Mouse (Mus musculus) kidney, postnatal 10 days (tissue): Measurements from ENCODE around the gene Khdrbs2.

Experiments used
- DNase-seq: peaks from one replicate; pipeline ENCODE4 v3.0.0; 2021; ENCODE audit warnings: mixed read lengths

The Khdrbs2 gene

DNA sequence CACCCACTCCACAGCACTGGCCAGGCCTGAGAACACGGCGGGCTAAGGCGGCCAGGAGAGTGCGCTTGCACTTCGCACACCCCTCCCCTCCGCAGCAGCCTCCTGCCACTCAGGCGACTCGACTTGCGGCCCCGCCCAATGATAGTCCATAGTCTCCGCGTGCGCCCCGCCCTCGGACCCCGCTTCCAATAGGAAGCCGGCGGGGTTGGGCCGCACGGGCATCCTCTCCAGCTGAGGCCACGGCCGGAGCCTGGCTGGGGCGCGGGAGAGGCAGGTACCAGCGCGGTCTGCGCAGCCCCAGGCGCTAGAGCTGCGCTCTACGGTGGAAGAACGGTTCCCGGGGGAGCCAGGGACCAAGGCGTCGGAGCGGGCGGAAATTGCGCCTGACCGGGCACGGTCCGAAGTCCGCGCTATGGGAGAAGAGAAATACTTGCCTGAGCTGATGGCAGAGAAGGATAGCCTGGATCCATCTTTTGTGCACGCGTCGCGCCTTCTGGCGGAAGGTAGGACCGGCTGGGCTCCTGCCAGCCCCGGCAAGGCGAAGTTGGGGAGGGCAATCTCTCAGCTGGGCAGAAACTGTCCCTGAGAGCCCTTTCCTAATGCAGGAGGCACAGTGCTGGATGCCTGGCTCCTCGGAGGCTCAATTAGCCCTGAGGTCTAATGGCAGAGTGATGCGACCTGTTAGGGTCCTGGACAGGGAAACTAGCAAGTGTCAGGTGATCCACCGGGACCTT is at the start of gene Khdrbs2:
Gene Khdrbs2 (plus strand): TSS at position 209 of the 734 bp plus-strand sequence.
- DNase-seq, result peak; percentile 90

DNA sequence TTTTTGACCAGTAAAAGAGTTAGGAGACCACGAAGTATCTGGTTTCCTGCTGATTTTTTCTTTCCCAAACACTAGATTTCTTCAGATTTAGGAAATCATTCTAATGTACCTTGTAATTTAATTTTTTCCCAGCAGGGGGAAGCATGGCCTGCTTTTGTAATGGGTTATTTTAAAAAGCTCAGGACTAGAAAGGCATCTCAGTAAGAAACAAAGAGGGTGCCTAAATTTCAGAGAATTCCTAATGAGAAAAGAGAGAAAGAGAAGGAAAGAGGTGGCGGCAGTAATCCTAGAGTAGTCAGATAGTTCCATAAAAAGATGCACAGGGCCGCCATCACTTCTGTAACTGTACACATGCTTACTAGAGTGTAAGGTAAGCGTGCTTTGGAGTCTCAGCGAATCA is 2.1 kb downstream of the Khdrbs2 start:
- DNase-seq, result peak; percentile 5

DNA sequence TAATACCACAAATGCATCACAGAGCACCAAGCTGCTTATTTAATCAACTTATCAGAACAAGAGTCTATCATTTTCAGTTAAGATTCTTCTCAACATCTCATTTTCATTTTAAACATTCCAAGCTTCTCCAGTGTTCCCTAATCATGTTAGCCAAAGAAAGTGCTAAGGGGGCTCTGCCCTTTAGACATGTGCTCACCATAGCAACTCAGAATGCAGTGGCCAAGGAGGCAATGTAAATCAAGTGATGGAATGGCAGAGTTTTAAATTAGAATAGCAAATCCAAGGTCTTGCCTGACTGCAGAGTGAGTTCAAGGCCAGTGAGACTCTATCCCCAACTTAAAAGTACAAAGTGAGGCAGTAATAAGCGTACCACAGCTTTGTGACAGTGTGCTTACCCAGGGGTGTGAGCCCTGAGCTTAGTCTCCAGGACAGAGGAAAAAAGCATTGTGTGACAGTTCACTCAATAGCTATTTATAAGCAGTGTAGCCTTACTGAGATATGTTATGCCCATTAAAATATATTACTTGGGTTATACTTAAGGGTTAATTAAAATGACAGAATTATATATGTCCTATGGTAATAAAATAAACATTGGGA is 27.2 kb downstream of the Khdrbs2 start:
- DNase-seq, result no peak

DNA sequence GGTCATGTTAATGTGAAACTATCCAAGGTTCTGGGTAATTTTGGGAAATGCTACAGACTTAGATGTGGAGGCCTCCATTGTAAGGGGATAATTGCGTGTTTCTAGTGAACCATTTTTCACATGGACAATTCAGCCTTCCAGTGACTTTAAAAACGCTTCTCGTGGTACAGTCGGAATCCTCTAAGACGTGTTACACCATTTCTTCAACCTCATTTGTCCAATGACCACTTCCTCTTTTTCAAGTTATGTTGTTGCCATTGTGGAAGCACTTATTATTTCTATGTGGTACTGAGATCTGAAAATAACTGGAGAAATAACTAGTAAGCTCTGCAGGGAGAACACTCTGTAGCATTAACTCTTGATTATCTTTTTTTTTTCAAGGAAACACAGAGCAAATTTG is 75.9 kb downstream of the Khdrbs2 start:
- no peak for DNase-seq

DNA sequence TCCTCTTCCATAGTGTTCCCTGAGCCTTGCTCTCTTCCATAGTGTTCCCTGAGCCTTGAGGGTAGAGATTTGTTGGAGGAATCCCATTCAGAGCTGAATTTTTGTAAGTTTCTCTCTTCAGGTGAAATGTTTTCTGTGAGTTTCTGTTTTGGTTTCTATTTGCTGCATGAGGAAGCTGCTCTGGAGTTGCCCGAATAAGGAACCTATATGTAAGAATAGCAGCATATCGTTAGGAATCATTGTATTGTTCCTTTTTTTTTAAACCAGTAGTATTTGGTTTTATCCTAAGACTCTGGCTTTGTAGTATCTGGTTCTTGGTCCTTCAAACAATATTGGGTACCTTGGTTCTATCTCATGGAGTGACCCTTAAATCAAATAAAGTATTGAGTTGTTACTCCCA is 77.1 kb downstream of the Khdrbs2 start:
- DNase-seq, result no peak

DNA sequence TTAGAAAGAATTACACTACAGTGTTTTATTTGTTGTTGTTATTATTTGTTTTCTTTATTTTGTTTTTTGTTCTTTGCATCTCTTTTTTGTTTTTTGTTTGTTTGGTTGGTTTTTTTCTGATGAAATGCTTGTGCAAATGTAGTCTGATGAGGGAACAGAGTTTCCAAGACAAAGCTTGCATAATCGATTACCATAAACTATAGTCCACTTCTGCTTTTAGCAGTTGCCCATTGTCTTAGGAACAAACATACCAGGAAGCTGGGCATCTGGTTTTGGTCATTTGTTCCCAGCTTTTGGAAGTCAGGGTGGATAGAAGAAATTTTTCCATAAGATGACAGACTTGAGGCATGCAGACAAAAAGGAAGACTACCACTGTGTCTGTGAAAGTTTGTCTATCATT is 77.8 kb downstream of the Khdrbs2 start:
- no peak for DNase-seq

DNA sequence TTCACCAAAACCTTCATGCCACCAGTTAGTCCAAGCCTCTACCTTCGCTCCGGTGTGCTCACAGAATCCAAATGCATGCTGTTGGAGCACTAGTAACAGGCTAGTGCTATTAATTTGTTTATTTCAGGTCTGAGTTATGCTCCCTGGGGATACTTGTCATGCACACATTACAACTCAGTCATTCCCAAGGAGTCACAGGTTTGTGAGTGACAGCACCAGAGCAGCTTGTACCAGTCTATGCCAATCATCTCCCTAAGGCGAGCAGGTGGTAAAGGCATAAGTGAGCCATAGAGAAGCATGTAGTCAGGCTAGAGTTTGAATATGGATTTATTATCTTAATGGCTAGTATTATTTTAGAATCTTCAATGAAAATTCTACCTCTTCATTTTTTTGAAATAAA is 86.4 kb downstream of the Khdrbs2 start:
- no peak for DNase-seq

DNA sequence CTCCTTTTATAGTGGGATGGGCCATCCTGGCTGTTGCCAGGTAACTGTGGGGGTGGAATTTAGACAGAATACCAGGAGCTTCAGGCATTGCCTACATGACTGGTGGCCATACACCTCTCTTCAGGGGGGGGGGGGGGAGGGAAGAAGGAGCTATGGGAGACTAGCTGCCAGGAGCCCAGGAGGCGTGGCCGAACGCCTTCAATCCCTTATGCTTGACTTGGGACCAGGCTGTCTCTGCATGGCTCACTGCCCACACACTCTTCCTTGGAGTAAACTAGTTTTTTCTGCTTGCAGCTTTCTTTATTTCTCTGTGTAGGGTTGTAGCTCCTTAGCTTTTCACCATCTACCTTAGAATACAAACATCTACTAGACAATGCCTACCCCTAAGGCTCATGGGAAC is 98.0 kb downstream of the Khdrbs2 start:
- DNase-seq, result no peak

DNA sequence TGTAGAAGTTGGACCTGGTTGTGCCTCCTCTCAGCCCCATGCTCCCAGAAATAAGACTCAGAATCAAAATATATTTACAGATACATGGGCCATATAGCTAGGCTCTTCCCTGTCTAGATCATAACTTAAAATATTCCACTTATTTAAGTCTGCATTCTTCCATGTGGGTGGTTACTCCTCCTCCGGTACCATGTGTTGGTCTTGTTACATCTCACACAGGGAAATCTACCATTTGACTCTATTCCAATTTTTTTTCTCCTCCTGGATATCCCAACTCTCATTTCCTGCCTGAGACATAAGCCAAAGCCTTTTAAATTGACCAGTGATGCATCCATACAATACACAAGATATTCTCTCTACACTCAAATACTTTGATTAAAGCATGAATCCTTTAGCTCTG is 122.2 kb downstream of the Khdrbs2 start:
- DNase-seq, result no peak

DNA sequence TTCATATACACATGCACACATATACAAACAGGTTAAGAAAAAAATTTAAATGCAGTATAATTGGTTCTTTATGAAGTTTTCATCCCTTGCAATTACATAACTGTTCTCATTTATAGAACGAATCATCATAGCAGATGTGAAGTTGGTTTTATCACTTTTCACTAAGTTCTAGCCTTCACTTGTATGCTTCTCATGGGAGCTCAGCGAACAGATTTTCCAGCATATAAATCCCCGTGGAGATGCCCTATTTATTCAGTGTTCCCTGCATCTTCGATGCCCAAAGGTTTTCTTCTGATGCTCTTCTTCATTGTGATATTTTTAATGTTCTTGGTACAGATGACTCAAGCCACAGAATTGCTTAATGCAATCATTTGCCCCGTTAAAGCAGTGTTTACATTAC is 128.9 kb downstream of the Khdrbs2 start:
- DNase-seq, result no peak

DNA sequence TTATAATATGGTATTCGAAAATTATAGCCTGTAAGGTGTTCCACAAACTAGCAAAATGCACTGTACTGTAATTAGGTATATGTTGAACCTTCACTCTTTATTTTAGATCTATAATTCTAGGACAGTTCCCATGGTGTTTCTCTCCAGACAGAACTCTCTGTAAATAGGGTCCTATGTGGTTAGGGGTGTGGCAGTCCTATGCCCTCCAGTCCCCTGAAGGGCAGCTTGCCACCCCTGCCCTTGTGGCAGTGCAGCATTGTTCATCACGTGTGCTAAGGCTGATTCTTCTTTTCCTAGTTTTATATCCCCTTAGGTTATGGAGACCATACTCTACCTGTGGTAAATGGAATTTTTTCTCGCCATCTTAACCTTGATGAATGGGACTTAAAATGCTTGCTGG is 136.6 kb downstream of the Khdrbs2 start:
- DNase-seq, result no peak

DNA sequence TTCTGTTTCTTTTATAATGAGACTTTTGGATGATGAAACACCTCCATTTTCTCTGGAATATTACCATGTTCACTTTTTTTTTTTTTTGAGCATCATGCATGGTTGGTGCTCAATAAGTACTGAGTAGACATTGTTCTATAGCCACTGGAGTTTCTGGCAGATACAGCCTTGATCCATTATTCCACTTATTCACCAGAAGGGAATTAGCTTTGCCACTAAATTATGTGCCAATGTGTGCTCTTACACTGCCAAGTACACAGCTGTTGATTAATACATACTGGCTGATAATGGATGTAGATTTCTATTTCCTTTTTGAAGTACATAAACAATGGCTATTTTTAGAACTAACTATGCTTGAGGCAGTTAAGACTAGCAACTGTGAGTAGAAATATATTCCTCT is 137.1 kb downstream of the Khdrbs2 start:
- no peak for DNase-seq

DNA sequence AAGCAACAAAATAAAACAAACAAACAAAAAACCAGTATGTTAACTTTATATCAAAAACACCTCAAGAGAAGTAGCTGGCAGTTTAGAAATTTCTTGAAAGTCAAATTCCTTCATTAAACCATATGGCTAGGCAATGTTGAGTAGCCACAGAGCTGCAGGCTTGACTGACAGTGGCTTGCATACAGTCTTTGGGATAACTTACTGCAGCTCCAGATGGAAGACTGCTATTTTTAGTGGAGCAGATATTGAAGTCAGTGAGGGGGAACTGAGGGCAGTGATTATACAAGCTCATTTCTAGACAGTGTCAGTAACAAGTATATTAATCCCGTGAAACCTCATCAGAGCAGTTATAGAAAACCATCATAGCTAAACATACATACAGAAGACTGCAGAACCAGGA is 166.6 kb downstream of the Khdrbs2 start:
- DNase-seq, result no peak

DNA sequence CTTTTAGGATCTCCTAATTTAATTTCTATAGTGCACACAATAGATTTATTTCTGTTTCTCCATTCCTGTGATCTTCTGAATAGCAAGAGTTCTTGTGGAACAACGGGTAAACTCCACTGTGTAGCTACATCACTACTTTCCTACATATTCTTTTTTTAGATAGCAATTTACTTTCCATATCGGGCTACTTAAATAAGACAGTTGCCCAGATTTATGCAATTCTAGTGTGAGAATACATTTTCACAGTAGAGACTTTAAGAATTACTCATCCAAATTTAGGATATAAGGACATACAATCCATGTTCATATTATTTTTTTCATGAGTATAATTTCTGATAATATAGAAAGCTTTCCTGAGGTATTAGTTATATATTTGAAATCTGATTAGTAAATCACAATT is 175.0 kb downstream of the Khdrbs2 start:
- no peak for DNase-seq

DNA sequence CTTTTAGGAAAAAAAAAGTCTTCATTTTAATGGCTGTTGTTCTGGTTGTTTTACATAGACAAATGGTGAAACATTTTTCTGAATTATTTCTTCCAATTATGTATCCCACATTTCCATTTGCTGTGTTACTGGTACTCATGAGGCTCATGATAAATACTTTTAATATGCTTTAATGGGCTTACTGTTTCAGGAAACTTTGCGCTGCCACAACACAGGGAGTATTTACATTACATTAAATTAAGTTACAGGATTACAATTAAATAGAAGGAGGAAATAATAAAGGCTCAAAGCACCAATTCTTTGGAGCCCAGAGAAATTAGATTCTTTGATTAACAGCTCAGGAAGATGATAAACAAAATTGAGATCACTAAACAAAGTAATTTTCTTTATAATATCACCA is 179.6 kb downstream of the Khdrbs2 start:
- DNase-seq, result no peak

DNA sequence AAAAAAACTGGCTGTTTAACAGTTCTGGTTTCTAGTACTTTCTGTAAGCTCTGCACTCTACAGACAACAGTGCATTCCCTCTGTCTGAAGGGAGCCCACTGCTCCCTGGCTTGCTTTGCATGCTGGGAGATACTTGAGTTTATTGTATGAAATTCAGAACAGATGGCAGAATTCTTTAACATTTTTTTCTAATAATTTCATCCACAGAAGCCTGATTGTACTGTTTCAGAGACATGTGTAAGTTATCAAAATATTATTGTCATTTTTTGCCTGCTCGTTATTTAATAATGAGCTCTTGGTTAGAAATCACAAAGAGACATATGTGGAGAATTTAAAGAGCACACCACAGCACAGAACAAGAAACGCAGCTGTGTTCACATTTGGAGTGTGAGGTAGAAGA is 191.0 kb downstream of the Khdrbs2 start:
- no peak for DNase-seq

DNA sequence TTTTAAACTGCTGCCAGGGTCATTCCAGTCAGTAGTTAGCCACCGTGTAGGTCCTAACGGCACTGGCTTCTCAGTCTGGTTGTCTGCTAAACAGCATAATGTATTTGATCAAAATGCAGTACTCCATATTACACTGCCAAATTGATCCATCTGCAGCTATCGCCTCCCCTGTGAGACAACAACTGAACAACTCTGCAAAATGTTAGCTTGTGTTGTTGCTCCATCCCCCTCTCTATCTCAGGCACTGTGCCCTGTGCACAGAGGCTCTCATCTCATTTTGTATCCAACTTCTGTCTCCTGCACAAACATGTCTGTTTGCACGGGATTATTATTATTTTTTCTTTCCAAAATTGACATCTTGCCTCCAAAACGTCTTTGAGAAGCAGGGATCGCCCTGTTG is 225.0 kb downstream of the Khdrbs2 start:
- DNase-seq, result no peak

DNA sequence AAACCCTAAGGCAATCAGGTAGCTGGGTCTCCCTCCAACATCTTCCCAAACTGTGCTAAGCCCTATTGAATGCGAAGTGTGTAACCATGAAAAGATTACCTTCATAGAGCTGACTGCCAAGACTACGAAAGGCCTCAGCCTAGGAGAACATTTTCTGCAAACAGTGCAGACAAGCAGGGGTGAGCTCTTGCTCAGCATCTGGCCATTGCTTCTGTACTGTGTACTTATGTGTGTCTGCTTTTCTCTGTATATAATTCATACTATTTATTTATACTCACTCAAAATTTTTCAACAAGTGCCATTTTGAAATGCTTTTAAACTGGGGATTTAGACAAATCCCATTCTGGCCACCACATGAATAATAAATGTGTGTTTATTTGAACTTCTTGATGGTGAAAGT is 235.1 kb downstream of the Khdrbs2 start:
- DNase-seq, result no peak

DNA sequence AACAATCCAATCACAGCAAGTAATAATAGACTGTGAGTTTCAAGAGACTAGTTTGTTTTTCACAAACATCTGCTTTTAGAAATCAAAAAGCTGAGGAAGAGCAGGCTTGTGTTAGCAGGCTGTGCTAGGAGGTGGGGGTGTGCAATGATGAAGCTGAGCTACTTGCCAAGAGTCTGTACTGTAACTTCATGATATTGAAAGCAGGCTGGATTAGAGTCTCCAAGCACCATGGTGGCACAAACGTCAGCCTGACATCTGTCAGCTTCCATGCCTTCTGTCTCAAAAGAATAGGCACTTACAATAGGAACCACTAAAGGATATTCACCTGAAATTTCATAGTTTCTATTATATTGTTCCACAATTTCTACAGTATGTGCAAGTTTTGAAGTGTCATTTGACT is 255.9 kb downstream of the Khdrbs2 start:
- no peak for DNase-seq

DNA sequence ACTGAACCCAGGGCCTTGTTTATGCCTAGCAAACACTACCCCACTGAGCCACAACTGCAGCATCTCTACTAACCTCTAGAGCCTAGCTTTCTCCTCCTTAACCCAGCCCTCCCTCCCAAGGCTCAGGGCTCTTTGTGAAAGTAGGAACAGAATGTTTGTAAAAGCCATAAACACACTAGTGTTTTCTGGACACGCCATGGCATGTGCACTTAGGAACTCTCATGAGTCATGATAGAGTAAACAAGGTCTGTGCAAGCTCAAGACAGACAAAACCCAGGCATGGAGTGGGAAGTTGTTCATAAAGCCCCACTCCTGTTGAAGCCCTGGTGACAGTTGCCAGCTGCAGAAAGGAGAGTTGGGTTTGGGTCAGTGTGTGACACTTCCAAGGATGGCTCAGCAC is 257.0 kb downstream of the Khdrbs2 start:
- DNase-seq, result no peak

DNA sequence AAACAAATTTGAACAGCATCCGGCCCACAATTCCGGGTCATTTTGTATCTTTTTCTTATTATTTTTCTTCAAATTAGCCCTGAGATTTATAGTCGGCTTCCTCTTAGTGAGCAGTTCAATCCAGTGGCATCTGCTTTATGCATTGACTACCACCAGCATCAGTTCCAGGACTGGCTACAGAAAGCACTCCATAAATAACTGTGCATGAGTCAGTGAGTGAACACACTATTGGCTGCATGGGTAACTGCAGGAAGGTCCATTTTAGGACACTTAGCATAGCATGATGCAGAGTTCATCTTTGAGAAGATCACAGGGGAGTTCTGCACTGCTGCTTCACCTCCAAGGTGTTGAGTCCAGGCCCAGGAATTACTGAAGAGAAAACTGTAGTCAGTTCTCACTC is 258.0 kb downstream of the Khdrbs2 start:
- DNase-seq, result no peak

DNA sequence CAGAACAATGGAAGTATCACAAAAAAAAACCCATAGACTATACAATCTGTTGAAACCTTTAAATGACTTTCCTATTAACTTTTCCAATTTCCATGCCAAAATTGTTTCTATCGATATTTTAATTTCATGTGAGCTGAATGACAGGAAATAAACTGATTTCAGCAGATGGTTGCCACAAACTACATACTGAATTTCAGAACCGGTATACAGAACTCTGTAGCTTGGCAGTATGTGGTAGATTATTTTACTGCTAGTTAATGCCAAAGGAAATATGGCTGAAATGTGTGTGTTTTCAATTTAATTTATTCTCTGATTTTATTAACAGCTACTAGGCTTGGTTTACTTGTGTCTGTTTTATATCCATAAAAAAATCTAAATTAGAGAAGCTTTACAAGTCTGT is 260.6 kb downstream of the Khdrbs2 start:
- no peak for DNase-seq

DNA sequence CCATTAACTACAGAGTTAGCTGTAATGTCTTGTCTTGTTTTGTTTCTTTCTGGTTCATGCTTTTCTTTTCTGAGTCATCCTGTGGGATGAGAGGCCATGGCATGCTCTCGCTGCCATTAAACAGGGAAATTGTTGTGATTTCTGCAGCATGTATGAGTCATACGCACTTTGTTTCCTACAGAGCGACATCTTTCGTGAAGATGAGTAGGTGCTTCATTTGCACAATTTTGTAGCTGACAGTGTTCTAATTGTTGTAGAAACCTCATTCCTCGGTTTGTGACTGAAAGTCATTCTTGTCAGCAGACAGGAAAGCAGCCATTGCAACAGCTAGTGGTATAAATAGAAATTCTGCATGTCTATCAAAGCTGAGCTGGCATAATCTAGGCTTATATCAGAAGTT is 271.4 kb downstream of the Khdrbs2 start:
- DNase-seq, result no peak

DNA sequence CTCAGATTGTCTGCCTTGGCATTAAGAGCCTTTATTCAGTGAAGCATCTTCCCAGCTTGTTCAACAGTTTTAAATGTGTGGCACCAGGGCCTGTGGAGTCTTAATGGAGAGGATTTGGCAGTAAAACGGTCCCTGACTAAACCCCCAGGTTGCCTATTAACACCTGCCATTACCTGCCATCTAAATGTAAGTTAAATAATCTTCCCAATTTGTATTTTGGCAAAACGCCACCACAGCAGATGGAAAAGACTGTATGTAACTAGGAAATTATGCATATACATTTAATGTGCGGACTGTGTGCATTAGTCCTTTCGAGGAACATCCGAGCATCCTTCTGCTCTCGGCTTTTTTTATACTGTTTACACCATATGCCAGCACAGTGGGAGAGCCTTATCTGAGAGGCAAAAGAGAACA is 290.6 kb downstream of the Khdrbs2 start:
- DNase-seq, result no peak

DNA sequence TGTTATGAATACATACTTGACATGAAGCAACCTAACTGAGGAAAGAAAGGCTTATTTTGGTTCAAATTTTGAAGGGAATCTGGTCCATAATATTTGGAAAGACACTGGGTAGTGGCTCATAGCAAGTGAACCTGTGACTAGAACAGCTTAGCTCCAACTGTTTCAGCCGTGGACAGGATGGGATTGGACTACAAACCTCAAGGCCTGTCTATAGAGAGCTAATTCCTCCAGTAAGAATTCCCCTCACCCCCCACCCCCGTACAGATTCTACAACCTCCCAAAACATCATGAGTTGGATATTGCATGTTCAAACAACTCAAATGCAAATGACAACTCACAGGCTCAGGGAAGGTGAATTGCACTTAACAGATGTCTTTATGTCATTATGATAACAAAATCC is 298.5 kb downstream of the Khdrbs2 start:
- DNase-seq, result no peak
